Mouse (Mus musculus) urinary bladder, postnatal 4 days (tissue): ENCODE measurements at regions not wholly inside any gene's neighbourhood (a gene's known extent, or its start where the extent isn't known, plus 50 kb on each side); places are given as distances from the start of the nearest gene placed in this dataset.
"Not testable (repeated sequence)": the region's sequence is repeated elsewhere in the genome, so short reads cannot be mapped to it uniquely, and the experiment has no call there.

Experiments used
- DNase-seq, 2 experiments: peaks; one replicate each; pipeline ENCODE4 v3.0.0; 2021 to 2022; ENCODE audit warnings: low spot score in 2 of 2

GRCm38 (mm10) chr8:103632543-103632942 lies 468.9 kb upstream of the Cdh5 start:
- no peak for DNase-seq

GRCm38 (mm10) chr8:103634951-103635350 lies 466.5 kb upstream of the Cdh5 start:
- no peak for DNase-seq

DNA sequence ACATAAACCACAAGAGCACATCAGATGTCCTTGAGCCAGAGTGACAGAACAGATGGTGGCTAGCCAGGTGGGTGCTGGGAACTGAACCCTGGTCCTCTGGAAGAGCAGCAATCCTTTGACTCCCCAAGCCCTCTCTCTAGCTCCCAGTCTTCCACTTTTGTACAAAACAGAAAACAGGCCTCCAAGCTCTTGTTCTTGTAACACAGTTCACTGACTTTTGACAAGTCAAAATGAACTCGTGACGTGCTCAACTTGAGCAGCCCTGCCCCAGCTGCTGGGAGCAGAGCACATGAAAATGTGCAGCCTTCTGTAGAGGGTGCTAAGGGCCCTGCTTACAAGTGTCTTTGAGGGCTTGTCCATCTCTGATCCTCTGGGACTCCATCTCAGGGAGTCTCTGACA lies 457.8 kb upstream of the Cdh5 start:
- DNase-seq = no peak

DNA sequence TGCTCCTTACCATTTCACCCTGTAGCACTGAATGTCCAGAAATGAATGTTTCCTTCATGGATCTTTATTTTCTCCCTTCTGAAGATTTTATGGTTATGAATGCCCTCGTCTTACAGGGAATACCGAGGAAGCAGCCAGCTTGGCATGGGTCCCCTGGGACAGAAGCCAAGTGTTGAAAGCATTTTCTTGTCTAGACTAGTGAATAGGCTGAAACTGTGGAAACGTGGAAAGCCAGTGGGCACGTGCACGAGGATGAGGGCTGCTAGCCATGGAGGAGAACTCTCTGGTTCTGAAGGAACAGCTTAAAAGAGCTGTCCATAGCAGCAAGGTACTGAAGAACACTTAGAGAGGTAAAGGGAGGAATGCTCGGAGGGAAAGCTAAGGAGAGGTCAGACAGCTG lies 457.3 kb upstream of the Cdh5 start:
- peak in 1 of 2 experiments; percentile 28 for DNase-seq

DNA sequence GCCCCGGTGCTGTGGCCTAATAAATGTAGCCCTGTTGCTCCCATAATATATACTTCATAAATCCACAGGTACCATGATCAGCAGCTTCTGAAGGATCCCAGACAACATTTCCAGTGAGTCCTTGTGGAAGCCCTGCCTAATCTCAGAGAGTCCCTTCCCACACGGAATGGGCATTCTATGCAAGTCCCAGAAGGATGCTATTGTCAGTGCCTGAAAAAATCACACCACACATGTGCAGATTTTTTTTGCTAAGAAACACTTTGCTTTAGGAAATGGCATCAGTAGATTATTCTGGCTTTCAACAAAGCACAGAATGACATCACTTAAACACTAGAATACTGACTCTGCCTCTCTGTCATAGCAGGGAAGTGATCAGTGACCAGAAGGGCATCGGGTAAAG lies 456.6 kb upstream of the Cdh5 start:
- DNase-seq = no peak

DNA sequence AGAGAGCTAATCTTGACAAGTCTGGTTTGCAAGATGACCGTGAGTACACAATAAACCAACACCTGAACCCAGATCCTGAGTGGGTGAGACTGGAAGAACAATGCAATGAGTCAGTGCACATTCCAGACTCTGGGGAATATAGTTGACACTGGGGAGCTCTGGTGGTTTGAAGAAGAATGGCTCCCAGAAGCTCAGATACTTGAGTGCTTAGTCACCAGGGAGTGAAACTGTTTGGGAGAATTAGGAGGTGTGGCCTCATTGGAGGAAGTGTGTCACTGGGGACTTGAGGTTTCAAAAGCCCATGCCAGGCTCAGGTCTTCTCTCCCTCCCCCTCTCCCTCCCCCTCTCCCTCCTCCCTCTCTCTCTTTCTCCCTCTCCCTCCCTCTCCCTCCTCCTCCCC lies 436.6 kb upstream of the Cdh5 start:
- DNase-seq = no peak

GRCm38 (mm10) chr8:103686233-103686632 lies 415.2 kb upstream of the Cdh5 start:
- DNase-seq = not testable (repeated sequence)

DNA sequence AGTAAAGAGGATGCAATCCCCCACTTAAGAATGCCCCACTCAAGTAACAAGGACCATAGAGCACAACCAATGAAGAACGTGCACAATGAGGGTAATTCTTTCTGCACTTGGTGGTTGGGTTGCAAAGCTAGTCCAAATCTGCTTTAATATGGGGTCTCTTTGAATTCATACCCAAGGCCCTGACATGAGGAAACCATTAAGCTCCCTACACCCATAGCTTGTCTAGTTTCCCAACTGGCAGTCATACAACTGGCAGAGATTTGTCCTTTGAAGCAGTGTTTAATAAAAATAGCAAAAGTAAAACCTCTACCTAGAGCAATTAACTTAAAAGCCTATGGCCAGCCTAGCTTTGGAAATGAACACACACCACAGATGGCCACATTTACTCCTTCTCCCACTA lies 411.0 kb upstream of the Cdh5 start:
- DNase-seq = no peak

DNA sequence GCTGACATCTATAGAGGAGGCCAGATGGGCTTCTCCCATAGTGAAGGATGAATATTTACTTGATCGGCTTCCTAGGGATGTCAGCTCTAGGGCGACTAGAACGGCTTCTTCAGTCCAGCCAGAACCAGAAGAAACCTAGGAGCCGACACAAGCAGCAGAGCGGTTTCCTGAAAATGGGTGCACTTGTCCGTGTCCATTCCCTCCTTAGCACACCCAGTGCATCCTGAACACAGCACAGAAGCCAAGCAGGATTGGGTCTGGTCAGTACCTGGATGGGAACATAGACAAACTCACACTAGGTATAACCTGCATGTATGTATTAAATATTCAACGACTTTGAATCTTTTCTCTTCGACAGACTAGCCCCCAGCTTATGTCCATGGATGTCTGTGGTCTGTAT lies 407.9 kb upstream of the Cdh5 start:
- no peak for DNase-seq

GRCm38 (mm10) chr8:103694331-103694891 lies 407.0 kb upstream of the Cdh5 start:
- DNase-seq = no peak

DNA sequence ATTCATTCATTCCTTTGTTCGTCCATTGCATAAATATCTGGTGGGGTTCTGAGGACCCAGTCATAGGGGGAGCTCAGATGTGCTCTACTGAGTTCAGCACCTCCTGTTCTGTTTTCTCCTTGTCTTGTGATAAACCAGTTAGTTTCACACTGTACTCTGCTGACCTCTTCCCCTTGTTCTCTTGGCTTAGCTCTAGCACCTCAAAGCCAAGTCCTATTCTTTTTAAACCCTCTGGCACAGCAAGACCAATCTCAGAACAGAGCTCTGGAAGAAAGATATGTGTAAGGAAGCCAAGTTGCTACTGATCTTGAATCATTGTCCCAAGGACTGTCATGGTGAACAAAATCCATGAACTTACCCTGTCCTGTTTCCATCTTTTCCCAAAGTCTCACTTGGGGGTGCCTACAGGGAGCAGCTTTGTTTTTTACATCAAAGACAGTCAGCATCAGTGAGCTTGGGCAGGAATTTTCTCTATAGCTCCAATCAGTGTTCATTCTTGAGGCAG lies 402.4 kb upstream of the Cdh5 start:
- DNase-seq = no peak

- no peak for DNase-seq
Measured at GRCm38 (mm10) chr8:103702236-103702635, 399.2 kb upstream of the Cdh5 start.

- DNase-seq = no peak
Measured at GRCm38 (mm10) chr8:103706084-103706483, 395.3 kb upstream of the Cdh5 start.

DNA sequence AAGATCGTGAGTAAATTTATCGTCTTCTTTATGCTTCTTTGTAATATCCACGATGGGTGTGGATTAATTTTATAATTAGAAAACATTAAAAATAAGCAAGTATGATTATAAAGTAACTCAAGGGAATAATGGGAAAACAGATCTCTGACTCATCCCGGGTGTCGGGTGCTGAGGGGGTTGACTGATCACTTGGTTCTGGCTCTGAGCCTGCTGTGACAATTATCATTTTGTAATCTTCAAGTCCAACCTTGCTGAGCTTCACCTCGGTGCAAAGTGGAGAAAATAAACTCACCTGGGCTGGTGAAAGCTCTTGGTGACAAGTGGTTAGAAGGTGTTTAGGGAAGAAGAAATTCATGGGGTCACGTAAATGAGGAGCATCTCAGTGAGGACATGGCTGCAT lies 390.6 kb upstream of the Cdh5 start:
- not testable (repeated sequence) for DNase-seq

- DNase-seq = no peak
Measured at GRCm38 (mm10) chr8:103717723-103718122, 383.7 kb upstream of the Cdh5 start.

GRCm38 (mm10) chr8:103733466-103733865 lies 368.0 kb upstream of the Cdh5 start:
- DNase-seq = no peak

DNA sequence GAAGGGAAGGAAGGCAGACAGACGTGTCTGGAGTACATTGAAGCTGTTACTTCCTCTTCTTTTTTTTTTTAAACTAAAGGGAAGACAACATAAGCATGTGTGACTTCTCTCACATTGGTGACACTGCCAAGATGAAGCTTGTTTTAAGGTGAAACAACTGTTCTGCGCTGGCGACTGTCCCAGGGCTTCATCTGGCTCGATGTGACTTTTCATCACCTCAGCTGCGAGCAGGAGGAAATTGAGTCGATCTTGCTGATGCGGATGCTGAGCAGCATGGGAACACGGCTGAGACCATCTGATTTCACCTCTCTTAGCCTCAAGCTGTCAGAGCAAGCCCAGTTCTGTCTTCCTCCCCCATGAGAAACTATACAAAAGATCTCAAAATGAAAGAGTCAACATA lies 363.1 kb upstream of the Cdh5 start:
- DNase-seq = peak; percentile 64 to 71

DNA sequence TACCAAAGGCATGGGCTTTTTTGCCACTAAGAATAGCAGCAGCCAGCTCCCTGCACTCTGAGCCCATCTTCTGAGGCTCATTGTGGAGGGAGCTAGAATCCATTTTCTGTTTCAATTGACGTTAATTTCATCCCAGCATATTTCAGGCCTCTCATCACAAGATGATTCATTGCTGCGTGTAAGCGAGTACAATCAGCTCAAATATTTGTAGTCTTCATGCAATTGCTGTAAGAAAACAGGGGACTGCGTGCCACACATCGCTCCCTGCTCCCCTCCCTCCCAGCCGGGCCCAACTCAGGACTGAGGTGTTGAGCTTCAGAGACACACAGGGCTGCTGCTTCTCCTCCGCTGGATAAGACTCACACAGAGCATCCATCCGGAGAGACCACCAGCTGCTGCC lies 360.0 kb upstream of the Cdh5 start:
- no peak for DNase-seq

DNA sequence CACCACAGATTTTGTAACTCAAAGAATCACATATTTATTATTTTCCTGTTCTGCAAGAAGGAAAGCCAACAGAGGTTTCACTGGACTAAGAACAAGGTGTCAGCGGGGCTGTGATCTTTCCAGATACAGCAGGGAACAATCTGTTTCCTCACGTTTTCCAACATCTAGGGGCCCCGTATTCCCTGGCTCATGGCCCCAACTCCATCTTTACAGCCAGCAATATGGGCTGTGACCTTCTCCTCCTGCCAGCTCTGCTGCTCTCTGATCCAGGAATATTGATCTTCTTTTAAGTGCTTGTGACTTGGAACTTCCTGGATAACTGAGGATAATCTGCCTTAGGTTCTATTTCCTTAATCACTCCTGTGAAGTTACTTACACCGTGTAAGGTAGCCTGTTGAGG lies 352.7 kb upstream of the Cdh5 start:
- no peak for DNase-seq

DNA sequence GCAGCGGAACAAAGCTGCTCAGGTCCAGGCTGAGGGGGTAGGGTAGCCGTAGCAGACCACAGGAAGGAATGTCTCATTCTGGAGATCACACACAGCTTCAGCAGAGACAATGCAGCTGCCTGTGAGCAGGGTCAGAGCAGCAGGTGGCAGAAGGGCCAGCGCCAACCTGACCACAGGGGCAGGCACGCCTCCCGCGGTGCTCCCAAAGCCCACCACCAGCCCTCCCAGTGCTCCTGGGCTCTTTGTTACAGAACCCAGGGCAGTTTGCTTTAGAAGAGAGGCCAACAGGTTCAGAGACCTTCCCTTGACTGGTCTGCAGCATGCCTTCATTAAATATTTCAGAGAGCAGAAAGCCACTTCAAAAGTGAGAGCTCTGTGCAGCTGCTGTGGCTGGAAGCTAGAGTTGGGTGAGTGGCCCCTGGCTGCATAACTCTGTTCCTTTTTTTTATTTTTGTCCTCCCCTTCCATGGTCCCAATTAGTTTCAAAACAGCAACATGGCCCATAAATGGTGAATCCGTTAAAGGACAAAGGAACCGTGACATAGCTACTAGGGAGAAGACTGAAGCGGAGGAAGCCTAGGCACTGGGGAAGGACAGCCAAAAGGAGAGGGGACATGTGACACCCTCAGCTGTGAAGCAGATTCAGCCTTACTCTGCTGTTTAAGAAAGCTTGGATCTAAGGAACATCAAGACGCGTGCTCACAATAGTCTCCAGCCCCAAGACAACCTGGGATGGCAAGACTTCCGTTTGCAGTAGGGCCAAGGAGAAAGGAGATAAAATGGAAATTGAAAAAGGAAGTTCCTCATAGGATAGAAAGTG lies 350.9 kb upstream of the Cdh5 start:
- no peak for DNase-seq

- DNase-seq = no peak
Measured at GRCm38 (mm10) chr8:103751161-103751560, 350.3 kb upstream of the Cdh5 start.

GRCm38 (mm10) chr8:103763821-103764220 lies 337.6 kb upstream of the Cdh5 start:
- no peak for DNase-seq

- DNase-seq = no peak
Measured at GRCm38 (mm10) chr8:103779658-103780057, 321.8 kb upstream of the Cdh5 start.
